Mouse (Mus musculus): ENCODE measurements around the gene Ghrl.

Gene Ghrl

GRCm38 (mm10) chr6:113668287-113669154, 51.2 kb downstream of the Ghrl start:
- peak; percentile 72 for DNase-seq (ENCODE audit: low read depth, low spot score)

DNA sequence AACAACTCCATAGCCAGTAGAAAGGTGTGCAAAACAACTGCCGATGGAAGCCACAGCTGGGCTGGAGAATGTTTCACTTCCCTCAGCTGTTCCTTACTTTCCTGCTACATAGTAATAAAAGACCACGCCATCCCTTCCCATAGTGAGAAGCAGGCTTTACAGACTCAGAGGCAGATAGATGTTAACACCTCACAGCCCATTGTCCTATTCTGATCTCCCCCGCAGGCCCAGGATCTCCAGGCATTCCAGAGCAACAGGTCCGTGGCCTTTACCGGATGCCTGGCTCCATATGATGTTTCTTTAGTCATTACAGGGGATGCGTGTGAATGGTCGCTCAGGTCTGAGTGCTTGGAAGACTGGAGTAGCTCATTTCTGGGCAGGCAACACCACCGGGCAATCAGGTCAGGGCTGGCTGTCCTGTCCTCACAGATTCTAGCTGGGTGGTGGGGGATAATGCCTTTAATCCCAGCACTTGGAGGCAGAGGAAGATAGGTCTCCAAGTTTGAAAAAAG, 52.0 kb downstream of the Ghrl start:
- no peak for DNase-seq (ENCODE audit: low read depth, low spot score)

Measured in A20 (cell line).